Mouse (Mus musculus) hematopoietic stem cell, adult 5-6 weeks (primary cell): Measurements from ENCODE around the gene Zfp131. TPM values are rescaled to one million over a fixed set of nuclear protein-coding genes. Genes with fewer than 3 reads are reported as not detected.

Experiments used
- ATAC-seq, 2 experiments: fragments of 125-278 bp in 1 of 2; replicated peaks in 1 of 2; 2 replicates each; pipeline ENCODE4 v1.8.0; 2016 to 2017; ENCODE audit warnings: inconsistent platforms in 2 of 2, mild to moderate bottlenecking in 2 of 2, moderate number of reproducible peaks in 2 of 2, low read depth in 1 of 2, moderate TSS enrichment in 1 of 2; ENCODE audit not compliant: low FRiP score in 2 of 2, poor library complexity in 2 of 2, severe bottlenecking in 2 of 2, insufficient read depth in 1 of 2, low TSS enrichment in 1 of 2
- total RNA-seq: library from RNA; stranded (forward); fragments of 172-1452, 232-1000 nt; gene quantifications from 2 replicates; pipeline ENCODE4 v1.2.3, GENCODE M21; 2017

The Zfp131 gene
- total RNA-seq, 1 experiment from 2014 or later: 68.4 TPM

- no peak for ATAC-seq
These were observed 74.6 kb downstream of the Zfp131 start for GRCm38 (mm10) chr13:119716105-119716504.

Other genes with a start within 250 kb of the Zfp131 start
- gene Ccl28, start 167.1 kb downstream of the Zfp131 start, total RNA-seq: 0.35 and 1.5 TPM in 2 replicates
- gene Hmgcs1, start 100.5 kb downstream of the Zfp131 start, total RNA-seq: 38.3 and 42.3 TPM in 2 replicates
- gene Nim1k, start 35.0 kb downstream of the Zfp131 start, total RNA-seq: 4.4 and 4.6 TPM in 2 replicates
- gene AF067063, start 39.3 kb upstream of the Zfp131 start, total RNA-seq: not detected in 2 replicates
- not detected in 2 replicates for gene D13Ertd608e, start 45.1 kb upstream of the Zfp131 start, total RNA-seq
- not detected in 2 replicates for gene Tcstv1, start 103.9 kb upstream of the Zfp131 start, total RNA-seq
- not detected in 2 replicates for gene Gm21761, start 138.4 kb upstream of the Zfp131 start, total RNA-seq
- gene B020031M17Rik, start 159.9 kb upstream of the Zfp131 start, total RNA-seq: not detected in 2 replicates
- not detected in 2 replicates for gene Gm36079, start 236.1 kb upstream of the Zfp131 start, total RNA-seq